Mouse (Mus musculus) spleen, postnatal 36 days (tissue): ENCODE measurements at regions not wholly inside any gene's neighbourhood (a gene's known extent, or its start where the extent isn't known, plus 50 kb on each side); places are given as distances from the start of the nearest gene placed in this dataset.

Experiments
- DNase-seq, 2 experiments: peaks; one replicate each; pipeline ENCODE4 v3.0.0; 2022; ENCODE audit warnings: low spot score in 2 of 2, mixed read lengths in 1 of 2

DNA sequence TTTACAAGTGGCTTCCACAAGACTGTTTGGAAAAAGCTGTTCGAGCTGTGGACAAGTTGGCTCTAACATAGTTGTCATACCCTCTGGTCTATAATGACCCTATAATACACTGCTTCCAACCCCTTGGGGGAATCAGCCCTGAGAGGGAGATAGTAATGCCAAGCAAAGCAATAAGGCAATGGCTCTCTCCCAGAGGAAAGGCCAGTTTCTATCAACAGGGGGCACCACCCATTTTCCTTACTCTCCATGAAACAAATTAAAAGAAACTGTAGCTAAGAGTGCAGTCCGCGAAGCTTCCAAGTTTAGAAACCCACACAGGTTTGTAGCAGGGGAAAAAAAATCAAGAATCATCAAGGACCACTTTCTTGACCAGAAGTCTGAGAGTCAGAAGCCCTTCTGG is 115.9 kb upstream of the Sstr4 start:
- DNase-seq = no peak

DNA sequence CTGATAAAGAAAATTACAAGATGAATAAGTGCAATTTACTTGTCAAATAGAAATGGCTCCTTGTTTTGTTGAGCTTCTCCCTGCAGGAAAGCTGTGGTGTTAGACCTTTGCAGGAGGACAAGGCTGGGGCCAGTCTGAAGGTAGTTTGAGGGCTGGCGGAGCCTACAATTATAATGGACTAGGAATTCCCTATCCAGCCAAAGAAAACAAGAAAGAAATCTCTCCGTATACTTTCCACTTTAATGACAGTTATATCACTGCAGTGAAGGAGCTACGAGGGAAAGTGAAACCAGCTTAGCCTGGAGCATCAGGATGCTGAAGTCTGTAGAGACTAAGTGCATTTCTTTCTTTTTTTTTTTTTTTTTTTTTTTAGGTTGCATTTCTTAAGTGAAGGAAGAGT is 104.8 kb upstream of the Sstr4 start:
- DNase-seq = no peak

DNA sequence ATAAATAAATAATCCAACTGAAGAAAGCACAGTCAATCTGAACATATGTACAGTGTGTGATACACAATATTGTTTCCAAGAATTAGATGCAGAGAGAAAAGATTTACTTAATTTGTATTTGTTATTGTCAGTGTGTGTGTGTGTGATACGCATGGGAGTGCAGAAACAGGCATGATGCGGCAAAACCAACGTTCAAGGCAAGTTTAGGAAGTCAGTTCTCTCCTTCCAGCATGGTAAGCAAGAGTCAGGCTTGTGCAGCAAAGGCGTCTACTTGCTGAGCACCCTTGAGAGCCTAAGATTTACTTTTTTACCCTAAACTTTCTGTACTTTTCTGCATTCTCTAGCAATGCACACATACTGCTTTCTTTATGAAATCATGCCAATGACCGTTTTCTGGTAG is 102.7 kb upstream of the Sstr4 start:
- no peak for DNase-seq

DNA sequence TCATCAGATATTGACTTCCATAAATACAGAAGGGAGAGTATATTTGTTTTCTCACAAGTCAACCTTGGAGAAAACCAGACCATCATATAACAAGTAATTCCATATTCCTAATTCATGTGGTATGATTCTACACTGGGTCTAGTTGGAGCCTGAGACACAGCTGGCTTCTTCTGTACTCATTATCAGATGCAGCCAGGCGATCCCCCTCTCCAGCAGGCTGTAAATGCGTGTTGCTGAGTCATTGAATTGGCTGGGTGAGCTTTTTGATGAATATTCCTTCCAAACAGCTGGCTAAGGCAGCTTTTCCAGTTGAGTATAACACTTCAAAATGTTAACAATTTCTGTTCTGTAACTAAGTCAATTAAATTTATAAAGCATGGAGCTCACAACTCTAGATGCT is 102.2 kb upstream of the Sstr4 start:
- no peak for DNase-seq

DNA sequence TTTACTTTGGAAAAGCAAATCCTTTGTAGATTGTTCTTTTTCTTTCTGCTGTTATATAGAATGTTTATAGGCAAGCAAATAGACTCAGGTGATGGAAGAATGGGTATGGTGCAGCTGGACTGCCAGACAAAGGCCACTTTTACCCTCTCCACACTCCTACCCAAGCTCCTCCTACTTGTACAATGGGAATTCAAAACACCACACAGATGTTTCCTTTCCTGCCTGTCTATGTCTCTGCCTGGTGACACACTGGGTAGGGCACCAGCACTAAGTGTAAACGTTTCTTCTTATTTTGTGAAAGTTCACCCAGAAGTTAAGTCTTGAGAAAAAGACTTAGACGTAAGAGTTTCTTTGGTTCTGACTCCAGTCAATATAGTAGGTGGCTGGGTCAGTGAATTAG is 94.3 kb upstream of the Sstr4 start:
- DNase-seq = no peak

DNA sequence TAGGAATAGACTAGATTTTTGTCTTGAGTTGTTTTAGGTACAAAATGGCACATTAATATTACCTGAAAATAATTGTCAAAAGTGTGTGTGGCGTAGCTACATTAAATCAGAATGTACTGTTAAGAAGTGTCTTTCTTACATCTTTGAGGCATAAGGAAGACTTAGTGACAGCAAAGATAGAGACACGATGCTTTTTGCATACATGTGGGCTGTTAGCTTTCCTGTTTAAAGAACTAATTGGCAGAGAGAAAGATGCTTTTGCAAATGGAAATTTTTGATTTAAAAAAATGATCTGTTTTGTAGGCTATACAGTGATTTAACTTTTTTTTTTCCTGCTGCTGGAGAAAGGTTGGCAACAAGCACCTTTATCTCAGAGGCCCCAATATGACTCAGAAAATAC is 82.9 kb upstream of the Sstr4 start:
- no peak for DNase-seq

DNA sequence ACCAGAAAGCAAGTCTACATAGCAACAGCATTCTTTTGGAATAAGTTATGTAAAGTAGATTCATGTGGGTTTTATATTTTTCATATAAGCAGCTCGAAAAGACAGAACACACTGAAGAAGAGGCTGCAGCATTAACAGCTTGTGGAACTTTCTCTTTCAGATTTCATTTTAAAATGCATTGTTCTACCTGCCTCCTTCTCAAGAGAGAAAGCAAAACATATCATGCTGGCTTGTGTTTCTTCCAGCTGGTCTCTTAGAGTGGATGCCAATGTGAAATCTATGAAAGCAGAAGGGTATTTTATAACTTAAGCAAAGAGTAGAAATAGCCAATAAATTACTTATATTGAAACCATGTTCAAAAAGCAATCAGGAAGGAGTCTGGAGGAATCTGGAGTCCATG is 74.2 kb upstream of the Sstr4 start:
- DNase-seq = no peak

DNA sequence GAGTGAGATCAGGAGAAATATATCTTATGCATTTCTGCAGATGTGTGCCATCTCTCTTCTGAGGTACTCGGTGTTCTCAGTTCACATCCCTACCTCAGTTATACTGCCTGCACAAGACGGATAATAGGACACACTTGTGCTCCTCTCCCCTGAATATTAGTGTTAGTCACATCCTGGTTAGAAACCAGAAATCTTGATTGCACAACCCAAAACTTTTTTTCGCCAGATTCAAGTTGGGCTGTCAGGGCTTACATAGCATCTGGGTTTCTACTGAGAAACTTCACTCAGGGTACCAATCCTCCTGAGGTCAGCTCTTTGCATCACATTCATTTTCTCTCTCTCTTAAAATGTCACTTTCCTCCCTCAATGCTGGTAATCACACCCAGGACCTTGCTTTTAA is 69.8 kb upstream of the Sstr4 start:
- no peak for DNase-seq

- no peak for DNase-seq
Observed at GRCm38 (mm10) chr2:148325854-148326387, 69.2 kb upstream of the Sstr4 start.

- no peak for DNase-seq
Observed at GRCm38 (mm10) chr2:148326414-148326813, 68.7 kb upstream of the Sstr4 start.

- DNase-seq = no peak
Observed at GRCm38 (mm10) chr2:148327552-148327951, 67.6 kb upstream of the Sstr4 start.

DNA sequence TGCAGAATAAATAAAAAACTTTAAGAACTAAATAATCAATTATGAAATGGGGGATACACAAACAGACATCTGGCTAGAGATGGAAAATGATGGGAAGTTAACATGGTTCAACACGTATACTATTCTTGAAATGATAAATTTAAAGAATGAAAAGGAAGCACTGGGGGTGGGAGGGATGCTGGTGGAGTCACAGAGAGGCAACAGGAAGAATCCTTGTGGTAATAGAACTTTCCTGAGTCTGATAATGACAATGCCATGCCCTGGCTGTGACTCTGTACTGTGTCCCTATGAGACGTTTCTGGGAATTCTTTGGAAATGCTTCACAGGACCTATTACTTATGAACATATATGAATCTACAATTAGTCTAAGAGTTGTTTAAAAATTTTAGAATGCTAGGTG is 64.8 kb upstream of the Sstr4 start:
- DNase-seq = no peak

GRCm38 (mm10) chr2:148334555-148334954 is 60.6 kb upstream of the Sstr4 start:
- DNase-seq = no peak

DNA sequence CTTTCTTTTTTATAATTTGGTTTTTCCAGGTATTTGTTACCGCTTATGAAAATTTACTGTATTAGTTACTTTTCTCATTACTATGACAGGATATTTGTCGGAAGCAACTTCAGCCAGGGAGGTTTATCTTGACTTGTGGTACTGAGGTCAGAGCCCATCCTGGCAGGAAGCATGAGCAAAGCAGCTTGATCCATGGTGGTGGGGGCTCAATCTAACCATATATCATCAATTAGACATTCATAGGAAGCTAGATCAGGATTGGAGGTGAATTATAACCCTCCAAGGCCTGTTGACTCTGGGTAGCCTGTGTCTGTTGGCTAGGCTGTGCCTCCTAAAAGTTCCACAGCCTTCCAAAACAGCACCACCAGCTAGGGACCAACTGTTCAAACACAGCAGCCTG is 58.5 kb upstream of the Sstr4 start:
- no peak for DNase-seq

DNA sequence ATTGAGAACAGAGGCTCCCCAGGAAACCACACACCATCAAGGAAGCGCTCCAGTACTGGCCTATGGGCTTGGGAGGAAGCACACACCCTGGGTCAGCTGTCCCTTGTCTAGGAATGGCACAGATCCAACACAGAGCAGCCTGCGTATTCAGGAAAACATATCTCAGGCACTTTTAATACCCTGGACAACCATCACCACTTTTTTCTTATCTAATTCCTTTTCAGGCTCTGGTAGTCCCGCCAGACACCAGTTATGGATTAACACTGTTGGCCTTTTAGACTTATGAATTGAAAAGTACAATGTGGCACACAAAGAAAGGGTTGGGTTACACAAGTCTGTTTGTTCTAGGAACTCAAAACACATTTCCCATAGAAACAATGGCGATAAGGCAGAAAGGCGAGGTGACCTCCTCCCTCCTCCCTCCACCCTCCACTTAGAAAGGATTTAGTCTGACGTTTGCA is 56.8 kb upstream of the Sstr4 start:
- no peak for DNase-seq

- no peak for DNase-seq
Observed at GRCm38 (mm10) chr2:148338894-148339293, 56.2 kb upstream of the Sstr4 start.

DNA sequence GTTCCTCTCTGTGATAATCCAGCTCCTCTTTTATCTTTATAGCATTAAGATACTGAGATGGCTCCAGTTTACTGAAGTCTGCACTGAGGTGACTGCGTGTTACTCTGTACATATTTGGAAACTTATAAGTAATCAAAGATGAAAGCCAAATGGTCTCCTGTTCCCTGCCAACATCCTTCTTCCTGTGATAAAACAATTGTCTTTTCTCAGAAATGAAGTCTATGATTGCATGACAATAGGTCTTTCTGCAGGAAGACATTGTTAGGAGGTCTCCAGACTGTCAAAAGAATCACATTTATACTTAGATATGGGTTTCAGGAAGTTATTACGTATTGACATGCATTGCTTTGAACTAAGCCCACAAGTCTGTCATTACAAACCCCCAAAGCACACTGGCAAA is 51.0 kb upstream of the Sstr4 start:
- DNase-seq = no peak
